Mouse (Mus musculus) embryo, embryonic 10.5 days (tissue): ENCODE measurements around the gene Abcc1.

ENCODE experiments used
- DNase-seq: peaks from one replicate; pipeline ENCODE4 v3.0.0-alpha.2; 2015; ENCODE audit warnings: low spot score

Gene Abcc1

DNA sequence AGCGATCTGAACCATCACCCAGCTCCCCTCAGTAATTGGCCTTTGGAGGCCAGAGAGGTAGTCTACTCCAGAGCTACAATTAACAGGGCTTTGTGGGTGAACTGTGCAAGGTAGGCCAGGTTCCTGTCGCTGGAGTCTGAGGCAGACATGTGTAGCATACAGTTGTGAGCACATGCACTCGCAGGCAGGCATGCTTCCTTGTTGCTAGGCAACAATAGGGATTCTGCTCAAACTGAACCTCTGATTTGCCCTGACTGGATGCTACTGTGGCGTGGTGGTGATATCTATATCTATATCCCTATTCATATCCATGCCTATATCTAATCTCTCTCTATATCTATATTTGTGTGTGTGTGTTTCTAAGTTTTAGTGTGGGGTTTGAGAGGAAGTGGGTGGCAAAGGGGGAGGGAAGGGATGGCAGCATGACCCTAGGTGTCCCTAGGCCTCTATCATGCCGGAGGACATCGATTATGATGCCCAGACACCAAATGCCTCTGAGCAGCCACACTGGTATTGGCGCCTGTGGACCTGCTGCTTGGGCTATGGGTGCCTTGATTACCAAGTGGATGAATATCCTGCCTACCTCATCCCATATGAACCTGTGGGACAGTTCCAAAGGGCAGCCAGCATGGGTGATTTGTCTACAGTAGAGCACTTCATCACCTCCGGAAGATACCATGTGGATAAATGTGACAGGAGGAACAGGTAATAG lies 140.4 kb downstream of the Abcc1 start:
- no peak for DNase-seq

DNA sequence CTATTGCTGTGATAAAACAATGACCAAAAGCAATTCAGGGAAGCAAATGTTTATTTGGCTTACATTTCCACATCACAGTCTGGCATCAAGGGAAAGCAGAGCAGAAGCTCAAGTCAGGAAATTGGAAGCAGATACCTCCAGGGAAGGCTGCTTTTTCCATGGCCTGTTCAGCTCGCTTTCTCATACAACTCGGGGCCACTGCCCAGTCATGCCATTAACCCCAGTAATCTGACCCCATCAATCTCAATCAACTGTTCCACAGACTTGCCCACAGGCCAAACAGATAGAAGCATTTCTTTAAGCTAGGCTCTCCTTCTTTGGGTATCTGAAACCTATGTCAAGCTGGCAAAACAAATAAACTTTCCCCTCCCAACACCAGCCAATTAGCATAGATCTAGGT lies 145.1 kb downstream of the Abcc1 start:
- DNase-seq = peak; percentile 71
